Mouse (Mus musculus): ENCODE measurements at regions not wholly inside any gene's neighbourhood (a gene's known extent, or its start where the extent isn't known, plus 50 kb on each side); places are given as distances from the start of the nearest gene placed in this dataset.

- TF ChIP-seq CTCF (IDR thresholded peaks at IDR 0.05) = no peak
- no peak for TF ChIP-seq POLR2A (IDR thresholded peaks at IDR 0.05; ENCODE audit: insufficient read depth, low read depth, low read length)
- no peak for TF ChIP-seq EP300 (IDR thresholded peaks at IDR 0.05; ENCODE audit: insufficient read depth, low read depth, low read length)
These were observed 99.6 kb upstream of the Gm6657 start for GRCm38 (mm10) chr12:78094471-78094870.

All from heart, adult 2 months (tissue).